Mouse (Mus musculus): ENCODE data around the gene Fkbp5.

DNA sequence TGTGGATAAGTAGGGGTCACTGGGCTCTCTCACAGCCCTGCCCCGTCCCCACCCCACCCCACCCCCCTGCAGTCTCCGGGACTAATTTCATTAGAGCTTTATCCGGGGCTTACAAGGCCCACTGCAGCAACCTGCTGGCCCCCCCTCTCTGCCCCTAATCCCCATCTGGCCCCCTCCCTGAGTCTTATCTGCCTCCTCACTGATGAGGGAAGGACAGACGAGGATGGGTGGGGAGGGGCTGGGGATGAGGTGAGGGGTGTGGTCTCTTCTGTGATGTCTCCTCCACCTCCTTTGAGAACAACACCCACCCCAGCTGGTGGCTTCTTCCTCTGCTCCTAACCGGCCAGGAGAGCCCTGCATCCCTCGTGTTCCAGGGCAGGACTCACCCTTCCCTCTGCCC lies 137.1 kb downstream of the Fkbp5 start:
- no peak for TF ChIP-seq EP300 (IDR thresholded peaks at IDR 0.05; ENCODE audit: low read length)
- TF ChIP-seq CTCF (conservative IDR thresholded peaks at IDR 0.05 in 1 of 2, IDR thresholded peaks at IDR 0.05 in 1 of 2; ENCODE audit: low read depth in 2 of 2, low read length in 2 of 2) = no peak
- TF ChIP-seq CHD2 (IDR thresholded peaks at IDR 0.05; ENCODE audit: low read length) = no peak
- TF ChIP-seq TCF12 (IDR thresholded peaks at IDR 0.05; ENCODE audit: low read depth, low read length) = no peak
- no peak for TF ChIP-seq POLR2AphosphoS2 (IDR thresholded peaks at IDR 0.05; ENCODE audit: low read depth, low read length)
- no peak for TF ChIP-seq USF1 (IDR thresholded peaks at IDR 0.05; ENCODE audit: low read depth, low read length)
- no peak for TF ChIP-seq CHD1 (IDR thresholded peaks at IDR 0.05; ENCODE audit: low read depth, low read length)
- no peak for TF ChIP-seq POLR2A (IDR thresholded peaks at IDR 0.05; ENCODE audit: low read depth, low read length)
- TF ChIP-seq MAX (IDR thresholded peaks at IDR 0.05; ENCODE audit: low read length) = no peak
- TF ChIP-seq MEF2A (IDR thresholded peaks at IDR 0.05; ENCODE audit: borderline replicate concordance, low read depth, low read length) = no peak
